Mouse (Mus musculus) heart, adult 11 months (tissue): ENCODE measurements around the gene 4930544D05Rik.
"Not testable (repeated sequence)": the region's sequence is repeated elsewhere in the genome, so short reads cannot be mapped to it uniquely, and the experiment has no call there.

Experiments used
- DNase-seq: peaks from one replicate; pipeline ENCODE4 v3.0.0; 2022

Gene 4930544D05Rik

DNA sequence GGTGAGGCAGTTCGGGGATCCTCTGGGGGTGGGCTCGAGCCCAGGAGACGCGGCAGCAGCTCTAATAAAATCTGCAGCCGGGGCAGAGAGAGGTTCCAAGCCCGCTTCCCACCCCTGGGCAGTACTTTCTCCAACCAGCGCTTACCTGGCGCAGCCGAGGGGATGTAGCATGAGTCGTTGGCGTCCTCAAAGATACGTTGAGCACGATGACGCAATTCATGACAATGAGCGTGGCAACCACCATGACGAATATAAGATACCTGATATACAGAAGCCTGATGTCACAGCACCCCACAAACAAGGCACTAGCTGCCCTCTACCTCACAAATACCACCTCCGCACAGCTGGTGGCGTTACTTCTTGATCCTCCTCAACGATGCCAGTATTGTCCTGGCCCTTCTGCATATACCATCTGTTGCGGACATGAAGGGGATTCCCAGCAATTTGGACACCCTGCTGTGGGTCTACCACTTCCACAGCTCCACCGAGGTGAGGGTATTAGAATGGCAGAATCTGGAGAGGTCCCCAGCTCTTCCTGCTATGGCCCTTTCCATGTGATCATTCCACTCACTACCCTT lies at the start of gene 4930544D05Rik:
Gene 4930544D05Rik, plus strand, starts transcription at position 333 of the 578 bp plus-strand sequence.
- DNase-seq: peak; percentile 88

DNA sequence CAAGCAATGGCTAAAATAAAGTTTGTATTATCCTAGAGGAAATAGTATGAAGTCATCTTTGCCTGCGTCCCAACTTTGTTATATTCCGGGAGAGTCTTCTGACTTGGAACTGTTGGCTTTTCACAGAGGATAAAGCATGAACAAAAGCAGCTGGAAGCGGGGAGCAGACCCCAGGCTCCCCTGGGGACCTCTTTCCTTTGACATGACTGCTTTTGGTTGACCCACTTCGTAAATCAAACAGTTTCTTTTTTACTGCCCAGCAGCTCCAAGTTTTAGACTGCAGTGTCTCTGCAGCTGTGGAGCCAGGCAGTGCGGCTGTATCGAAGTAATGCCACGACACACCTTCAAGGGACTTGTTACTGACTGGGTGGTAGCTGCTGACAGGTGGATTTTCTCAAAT lies 49.1 kb upstream of the 4930544D05Rik start:
- no peak for DNase-seq

DNA sequence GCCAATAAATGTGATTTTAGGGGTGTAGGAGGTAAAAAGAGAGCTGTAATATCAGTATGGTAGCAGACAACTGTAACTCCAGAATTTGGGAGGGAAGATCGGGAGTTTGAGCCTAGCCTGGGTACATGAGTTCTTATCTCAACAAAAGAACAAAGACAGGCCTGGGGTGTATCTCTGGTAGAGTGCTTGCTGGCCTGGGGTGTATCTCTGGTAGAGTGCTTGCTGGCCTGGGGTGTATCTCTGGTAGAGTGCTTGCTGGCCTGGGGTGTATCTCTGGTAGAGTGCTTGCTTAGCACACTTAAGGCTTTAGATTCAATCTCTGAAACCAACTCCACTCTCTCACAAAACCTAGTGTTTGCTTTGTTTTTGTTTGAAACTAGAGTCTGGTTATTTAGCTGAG lies 45.0 kb upstream of the 4930544D05Rik start:
- DNase-seq: not testable (repeated sequence)

DNA sequence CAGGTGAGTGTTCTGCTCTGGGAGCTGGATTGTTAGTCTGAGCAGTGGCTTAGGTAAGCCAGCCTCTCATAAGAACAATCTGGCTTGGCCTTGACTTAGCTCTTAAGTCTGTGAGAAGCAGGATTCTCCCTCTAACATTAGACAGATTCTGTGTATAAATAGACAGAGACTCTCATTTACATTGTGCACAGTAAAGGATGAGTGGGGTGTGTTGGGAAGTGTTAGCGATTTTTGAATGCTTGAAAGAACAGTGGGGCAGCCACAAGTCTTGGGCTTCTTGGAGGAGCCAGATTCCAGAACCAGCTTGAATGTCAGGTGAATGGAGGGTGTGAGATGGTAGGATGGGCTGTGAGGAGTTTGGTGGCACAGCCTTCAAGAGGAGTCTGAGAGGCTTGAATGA lies 44.0 kb upstream of the 4930544D05Rik start:
- DNase-seq: no peak

DNA sequence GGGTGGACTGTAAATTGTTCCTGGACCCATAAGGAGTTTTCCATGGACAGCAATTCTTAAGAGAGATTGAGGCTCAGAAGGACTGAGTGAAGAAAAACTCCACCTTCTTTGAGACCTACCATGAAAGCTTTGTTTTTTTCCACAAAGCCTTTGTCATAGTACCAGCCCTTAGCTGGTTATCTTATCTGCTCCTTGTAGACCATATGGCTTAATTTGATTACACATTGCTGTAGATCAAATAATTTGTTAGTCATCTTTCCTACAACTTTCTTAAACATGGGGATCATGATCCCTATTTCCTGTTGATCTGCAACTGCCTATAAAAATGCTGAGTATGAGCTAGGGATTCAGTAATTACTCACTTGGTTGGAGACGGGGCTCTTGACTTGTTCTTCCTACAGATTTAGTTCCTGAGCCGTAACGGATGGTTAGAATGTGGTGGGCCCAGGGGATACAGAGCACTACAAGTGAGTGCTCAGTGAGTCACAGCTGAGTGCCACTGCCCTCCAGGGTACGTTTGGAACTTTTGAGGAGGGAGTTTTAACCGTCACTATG lies 43.2 kb upstream of the 4930544D05Rik start:
- no peak for DNase-seq

DNA sequence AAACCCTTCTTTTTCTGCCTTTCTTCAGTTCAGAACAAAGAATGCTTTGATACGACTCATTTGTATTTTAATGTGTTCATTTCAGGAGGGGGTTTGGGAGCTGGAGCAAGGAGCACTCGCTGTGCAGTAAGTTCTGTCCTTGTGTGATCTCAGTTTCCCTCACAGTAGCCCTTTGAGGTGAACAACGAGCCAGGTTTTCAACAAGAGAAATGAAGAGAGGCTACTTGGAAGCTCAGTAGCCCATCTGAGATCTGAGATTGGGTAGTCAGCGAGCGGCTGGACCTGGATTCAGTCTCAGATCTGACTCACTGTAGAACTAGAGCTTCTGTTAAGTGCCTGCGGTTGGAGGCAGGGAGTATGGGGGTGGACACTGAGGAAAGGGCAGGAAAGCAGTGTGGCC lies 41.8 kb upstream of the 4930544D05Rik start:
- DNase-seq: no peak

- peak; percentile 87 for DNase-seq
Measured at GRCm38 (mm10) chr11:70577201-70577600, 38.4 kb upstream of the 4930544D05Rik start.

DNA sequence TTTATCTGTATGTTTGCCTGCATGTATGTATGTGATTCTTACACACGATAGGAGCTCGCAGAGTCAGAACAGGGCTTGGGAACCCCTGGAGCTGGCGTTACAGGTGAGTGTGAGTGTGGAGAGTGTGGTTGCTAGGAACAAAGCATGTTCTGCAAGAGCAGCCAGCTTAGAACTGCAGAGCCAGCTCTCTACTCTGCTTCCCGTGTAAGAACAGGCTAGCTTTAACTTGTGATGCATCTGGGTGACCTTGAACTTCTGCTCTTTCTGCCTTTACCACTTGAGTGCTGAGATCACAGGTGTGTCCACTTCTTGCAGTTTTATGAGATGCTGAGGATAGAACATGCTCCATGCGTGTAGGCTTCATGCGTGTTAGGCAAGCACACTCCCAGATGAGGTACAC lies 36.7 kb upstream of the 4930544D05Rik start:
- peak; percentile 84 for DNase-seq

GRCm38 (mm10) chr11:70579710-70580357 lies 35.8 kb upstream of the 4930544D05Rik start:
- no peak for DNase-seq

DNA sequence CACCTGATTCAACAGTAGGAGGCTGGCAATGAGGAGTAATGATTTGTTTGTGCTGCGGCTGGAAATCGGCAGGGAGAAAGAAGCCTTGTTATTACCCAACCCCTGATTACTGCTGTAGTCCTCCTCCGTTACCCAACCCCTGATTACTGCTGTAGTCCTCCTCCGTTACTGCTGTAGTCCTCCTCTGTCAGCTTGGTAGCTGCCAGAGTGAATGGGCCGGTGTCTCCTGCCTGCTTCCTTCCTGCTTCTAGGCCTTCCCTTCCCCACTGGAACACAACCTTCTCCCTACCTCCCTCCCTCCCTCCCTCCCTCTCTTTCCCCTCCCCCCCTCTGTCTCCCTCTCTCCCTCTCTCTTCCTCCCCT lies 35.3 kb upstream of the 4930544D05Rik start:
- DNase-seq: peak; percentile 89

GRCm38 (mm10) chr11:70580921-70581320 lies 34.7 kb upstream of the 4930544D05Rik start:
- no peak for DNase-seq

DNA sequence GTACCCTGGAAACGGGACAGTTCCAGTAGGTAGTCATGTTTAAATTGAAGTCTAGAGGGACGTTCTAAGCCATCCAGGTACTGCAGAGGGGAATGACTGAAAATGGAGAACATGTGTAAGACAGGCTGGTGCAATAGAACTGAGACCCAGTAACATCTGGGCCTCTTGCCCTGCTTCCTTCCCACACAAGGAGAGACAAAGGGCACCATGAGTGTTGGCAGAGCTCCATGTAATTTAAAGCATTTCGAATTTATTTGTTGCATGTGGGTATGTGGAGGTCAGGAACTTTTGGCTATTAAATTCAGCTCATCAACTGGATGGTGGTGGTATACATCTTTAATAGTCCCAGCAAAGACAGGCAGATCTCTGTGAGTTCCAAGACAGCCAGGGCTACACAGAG lies 33.5 kb upstream of the 4930544D05Rik start:
- no peak for DNase-seq

DNA sequence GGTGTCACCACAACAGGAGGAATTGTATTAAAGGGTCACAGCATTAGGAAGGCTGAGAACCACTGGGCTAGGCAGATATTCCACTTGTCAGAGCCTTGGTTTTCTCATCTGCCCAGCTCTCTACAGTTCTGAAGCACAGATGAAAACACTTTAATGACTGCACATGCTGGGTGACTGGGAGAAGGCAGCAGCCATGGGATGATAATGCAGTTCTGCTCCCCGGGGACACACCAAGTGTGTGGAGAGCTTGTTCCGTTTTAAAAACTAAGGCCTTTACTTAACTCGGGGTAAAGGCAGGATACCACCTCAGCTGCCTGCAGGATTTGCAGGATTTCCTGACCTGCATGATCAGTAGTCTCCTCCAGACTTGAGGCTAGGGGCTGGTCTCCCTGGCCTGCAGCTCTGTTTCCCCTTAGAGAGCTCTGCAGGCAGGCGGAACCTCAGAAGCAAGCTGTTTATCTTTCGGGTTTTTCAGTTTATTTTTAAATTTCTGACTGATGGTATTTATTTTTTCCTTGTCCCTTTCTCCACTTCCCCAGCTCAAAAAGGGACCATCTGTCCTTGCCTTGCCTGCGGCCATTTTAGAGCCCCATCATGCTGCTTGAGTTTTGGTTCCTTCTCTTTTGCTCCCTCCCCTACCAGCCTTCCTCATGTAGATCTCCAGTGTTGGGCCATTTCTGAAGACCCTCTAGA lies 32.5 kb upstream of the 4930544D05Rik start:
- peak; percentile 93 for DNase-seq

DNA sequence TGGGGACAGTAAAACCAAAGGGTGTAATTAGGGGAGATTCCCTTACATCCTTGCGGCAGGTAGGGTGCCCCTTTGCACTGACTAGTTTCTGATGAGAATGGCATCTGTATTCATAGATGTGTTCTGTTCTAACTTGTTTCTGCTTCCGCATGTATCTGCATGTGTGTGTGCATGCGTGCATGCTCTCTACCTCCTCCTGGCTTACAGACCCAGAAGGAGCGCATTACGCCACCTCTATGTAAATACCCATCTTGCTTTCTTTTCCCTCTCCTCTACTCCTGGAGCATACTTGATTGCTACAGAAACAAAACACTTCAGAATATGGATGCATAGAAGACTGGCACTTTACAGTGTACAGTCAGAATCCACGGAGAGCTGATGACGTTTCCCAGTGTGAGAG lies 31.9 kb upstream of the 4930544D05Rik start:
- DNase-seq: no peak

- DNase-seq: peak; percentile 97
Measured at GRCm38 (mm10) chr11:70585457-70585856, 30.2 kb upstream of the 4930544D05Rik start.

GRCm38 (mm10) chr11:70586261-70586660 lies 29.4 kb upstream of the 4930544D05Rik start:
- no peak for DNase-seq

DNA sequence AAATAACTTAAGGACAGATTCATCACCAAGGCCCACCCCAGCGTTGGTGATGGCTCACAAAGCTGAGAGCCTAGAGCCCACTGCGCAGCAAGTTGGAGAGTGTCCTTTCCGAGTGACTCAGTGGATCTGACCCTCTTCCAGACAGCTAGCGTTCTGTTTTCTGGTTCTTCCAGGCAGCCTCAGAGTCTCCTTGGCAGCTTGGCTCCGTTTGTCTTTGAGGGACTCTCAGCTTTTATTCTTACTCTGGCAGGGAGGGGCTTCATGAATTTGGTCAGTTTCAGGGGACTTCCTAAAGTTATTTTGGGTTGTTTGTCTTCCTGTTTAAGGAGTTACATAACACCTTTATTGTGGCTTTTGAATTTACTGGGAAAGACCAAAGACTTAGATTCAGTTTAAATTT lies 28.7 kb upstream of the 4930544D05Rik start:
- peak; percentile 94 for DNase-seq

DNA sequence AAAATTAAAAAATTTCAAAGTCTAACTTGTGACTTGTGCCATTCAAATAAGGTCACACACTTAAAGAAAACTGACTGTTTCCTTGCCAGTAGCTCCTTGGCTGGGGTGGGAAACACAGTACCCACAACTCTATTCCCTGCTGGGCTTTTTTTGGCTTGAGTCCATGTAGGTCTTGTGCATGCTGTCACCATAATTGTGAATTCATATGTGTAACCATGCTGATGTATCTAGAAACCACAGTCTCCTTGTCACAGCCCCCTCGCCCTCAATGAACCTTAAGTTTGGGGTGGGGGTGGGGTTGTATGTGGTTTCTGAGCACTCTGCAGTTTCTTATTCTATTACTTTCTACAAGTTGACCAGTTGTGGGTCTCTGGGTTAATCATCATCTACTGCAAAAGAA lies 23.9 kb upstream of the 4930544D05Rik start:
- DNase-seq: no peak

GRCm38 (mm10) chr11:70594253-70594989 lies 21.2 kb upstream of the 4930544D05Rik start:
- peak; percentile 98 for DNase-seq

GRCm38 (mm10) chr11:70595638-70596037 lies 20.0 kb upstream of the 4930544D05Rik start:
- peak; percentile 97 for DNase-seq

GRCm38 (mm10) chr11:70596094-70596493 lies 19.6 kb upstream of the 4930544D05Rik start:
- peak; percentile 93 for DNase-seq

DNA sequence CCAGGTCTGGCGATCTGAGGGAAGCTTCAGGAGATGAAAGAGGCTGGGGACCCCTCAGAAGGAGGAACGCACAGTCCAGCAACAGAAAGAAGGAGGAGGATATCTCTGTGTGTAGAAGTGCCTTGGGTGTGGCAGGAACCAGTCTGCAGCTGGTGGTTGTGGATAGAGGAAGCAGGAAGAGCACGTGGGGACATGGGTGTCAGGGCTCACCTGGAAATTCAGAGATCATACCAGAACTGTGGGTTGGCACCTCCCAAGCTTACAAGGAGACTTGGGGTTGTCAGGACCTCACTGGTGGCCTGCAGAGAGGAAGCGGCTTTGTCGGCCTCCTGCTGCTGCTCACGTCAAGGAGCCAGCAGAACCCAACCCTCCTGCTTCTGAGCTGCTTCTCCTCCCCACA lies 18.3 kb upstream of the 4930544D05Rik start:
- no peak for DNase-seq

- no peak for DNase-seq
Measured at GRCm38 (mm10) chr11:70598451-70598953, 17.1 kb upstream of the 4930544D05Rik start.
